Comparison of ENCODE assay signal across 11 mouse cellular contexts in genomic region chr4:134998928-134999658, GRCm38 (mm10).
DNase-seq lines count a peak whose midpoint lies in the region; ATAC-seq lines count a peak whose summit lies in the region.
"Had no signal": no experiment of that assay in that cellular context is flagged by ENCODE, and none has a peak within 500 bp of the region (broad histone marks: within the 10 kb centered on the region; RNA-seq: fewer than 3 reads in every experiment).

No protein-coding gene starts in this region.

- H3K36me3 ChIP-seq in forebrain, embryonic 14.5 days (ENCODE audit: control insufficient read depth, insufficient read depth, low read length) = no peaks in the 10 kb centered on the region
- no peaks in the 10 kb centered on the region for H3K36me3 ChIP-seq in forebrain, embryonic 12.5 days (replicated peaks)
- H3K36me3 ChIP-seq: neural tube, embryonic 13.5 days had no signal

- H3K4me2 ChIP-seq in forebrain, embryonic 14.5 days (ENCODE audit: low read length) = no peak overlapping the region
- no peak overlapping the region for H3K4me2 ChIP-seq in forebrain, embryonic 12.5 days
- H3K4me2 ChIP-seq: neural tube, embryonic 13.5 days had no signal

- H3K4me3 ChIP-seq in forebrain, embryonic 14.5 days (ENCODE audit: low read depth, low read length) = no peak overlapping the region
- H3K4me3 ChIP-seq in forebrain, embryonic 12.5 days (replicated peaks) = no peak overlapping the region
- H3K4me3 ChIP-seq: neural tube, embryonic 13.5 days had no signal

- H3K27me3 ChIP-seq in forebrain, embryonic 14.5 days (replicated peaks; ENCODE audit: control insufficient read depth, insufficient read depth, low read length) = no peaks in the 10 kb centered on the region
- H3K27me3 ChIP-seq in forebrain, embryonic 12.5 days = no peaks in the 10 kb centered on the region
- H3K27me3 ChIP-seq: neural tube, embryonic 13.5 days had no signal

- H3K27ac ChIP-seq in forebrain, embryonic 14.5 days (ENCODE audit: low read depth, low read length) = 0 out of 2 replicates have a peak overlapping the region, but pooled peaks have one; percentile 27
- no peak overlapping the region for H3K27ac ChIP-seq in forebrain, embryonic 12.5 days
- H3K27ac ChIP-seq: neural tube, embryonic 13.5 days; stomach, postnatal 0 days had no signal

- WGBS in forebrain, embryonic 14.5 days = 27% methylated on average over 12 of the region's 12 CpGs
- whole genome bisulfite sequencing in forebrain, embryonic 12.5 days = 65% methylated on average over 12 of the region's 12 CpGs

- ATAC-seq in forebrain, embryonic 14.5 days = peak; percentile 50; the same call in 1 of the 2 replicates
- no peak for ATAC-seq in forebrain, embryonic 12.5 days (ENCODE audit: low FRiP score)

- DNase-seq in forebrain, embryonic 14.5 days (ENCODE audit: low spot score) = peak; percentile 74
- DNase-seq in left cerebral cortex, postnatal 14 days (ENCODE audit: low spot score in 2 of 2) = peak; percentile 40 to 64
- DNase-seq in left cerebral cortex, adult 11 months (ENCODE audit: low spot score) = no peak
- peak; percentile 27 for DNase-seq in adrenal gland, postnatal 10 days
- peak; percentile 40 to 71 for DNase-seq in layer of hippocampus, postnatal 14 days (ENCODE audit: low spot score in 2 of 2)
- no peak for DNase-seq in ovary, postnatal 36 days (ENCODE audit: low spot score)
- DNase-seq in spleen, adult 12 weeks (ENCODE audit: low spot score) = no peak
- DNase-seq: left cerebral cortex, postnatal 4 days had no signal

- no peak overlapping the region for H3K9ac ChIP-seq in forebrain, embryonic 14.5 days (ENCODE audit: low read length)
- no peak overlapping the region for H3K9ac ChIP-seq in forebrain, embryonic 12.5 days
- H3K9ac ChIP-seq: neural tube, embryonic 13.5 days had no signal

- H3K4me1 ChIP-seq in forebrain, embryonic 14.5 days (ENCODE audit: control insufficient read depth, insufficient read depth, low read length) = peaks cover 3% of the 10 kb centered on the region
- H3K4me1 ChIP-seq in forebrain, embryonic 12.5 days = peaks cover 6% of the 10 kb centered on the region; the same call in 1 of the 2 replicates
- H3K4me1 ChIP-seq: neural tube, embryonic 13.5 days had no signal

- H3K9me3 ChIP-seq in forebrain, embryonic 14.5 days (replicated peaks; ENCODE audit: control insufficient read depth, low read length) = no peaks in the 10 kb centered on the region
- H3K9me3 ChIP-seq in forebrain, embryonic 12.5 days = no peaks in the 10 kb centered on the region
- H3K9me3 ChIP-seq: neural tube, embryonic 13.5 days had no signal

- intact Hi-C loops in left cerebral cortex, postnatal 14 days (cut with DNase I) = no loop called here

Comparison
In these comparisons a context has a peak if more than half of its experiments do, and no peak if none do; other contexts are left out.
1. DNase-seq: peak in forebrain, embryonic 14.5 days (single experiment), left cerebral cortex, postnatal 14 days (2 of 2), adrenal gland, postnatal 10 days (single experiment) and layer of hippocampus, postnatal 14 days (2 of 2); none in left cerebral cortex, adult 11 months (single experiment), ovary, postnatal 36 days (single experiment) and spleen, adult 12 weeks (single experiment).